Mouse (Mus musculus) kidney, embryonic 15.5 days (tissue): ENCODE results near the gene Rab3d. TPM values are rescaled to one million over a fixed set of nuclear protein-coding genes. Genes with fewer than 3 reads are reported as not detected.

Experiments
- ATAC-seq: fragments of 200-750 bp; cut with Nextera tagmentation; replicated peaks from 2 replicates; pipeline ENCODE4 v1.8.0; 2017; ENCODE audit warnings: moderate TSS enrichment; ENCODE audit not compliant: low FRiP score
- H3K27ac ChIP-seq: fragments of 300-500 bp; sonication (generic); 2 replicates; pipeline ENCODE4 v1.5.1; 2015; ENCODE audit warnings: mild to moderate bottlenecking, inconsistent platforms
- H3K27me3 ChIP-seq: fragments of 300-500 bp; sonication (generic); 2 replicates; pipeline ENCODE4 v1.6.1; 2015; ENCODE audit warnings: inconsistent platforms
- H3K36me3 ChIP-seq: fragments of 300-500 bp; sonication (generic); 2 replicates; pipeline ENCODE4 v1.6.1; 2015; ENCODE audit warnings: inconsistent platforms
- H3K4me1 ChIP-seq: fragments of 300-500 bp; sonication (generic); 2 replicates; pipeline ENCODE4 v1.6.1; 2015; ENCODE audit warnings: inconsistent platforms
- H3K4me2 ChIP-seq: fragments of 300-500 bp; sonication (generic); 2 replicates; pipeline ENCODE4 v1.6.1; 2015; ENCODE audit warnings: moderate library complexity, mild to moderate bottlenecking, inconsistent platforms
- H3K4me3 ChIP-seq: fragments of 300-500 bp; sonication (generic); replicated peaks from 2 replicates; pipeline ENCODE4 v1.5.1; 2015; ENCODE audit warnings: mild to moderate bottlenecking, inconsistent platforms
- H3K9ac ChIP-seq: fragments of 300-500 bp; sonication (generic); 2 replicates; pipeline ENCODE4 v1.6.1; 2015; ENCODE audit warnings: mild to moderate bottlenecking, inconsistent platforms
- H3K9me3 ChIP-seq: fragments of 300-500 bp; sonication (generic); replicated peaks from 2 replicates; pipeline ENCODE4 v1.6.1; 2016; ENCODE audit warnings: inconsistent platforms
- WGBS: fragments of 180-500 bp; shearing (Covaris S2); methylation state at CpG from one replicate; pipeline ENCODE4 v1.1.7; 2015; ENCODE audit warnings: mixed read lengths; 5-methylcytosine and 5-hydroxymethylcytosine counted together
- polyA plus RNA-seq: library from polyadenylated mRNA; unstranded; fragments of >200 nt; fragmentation: Nextera tagmentation; extraction: Ambion mirVana; gene quantifications from 2 replicates; pipeline ENCODE4 v1.2.1, GENCODE M21; 2015

The Rab3d gene
- polyA plus RNA-seq, result 11.0 and 11.3 TPM in 2 replicates

- Histone ChIP-seq H3K9ac (peak within 1 kb of the TSS; percentile 48), H3K4me3 (peak within 1 kb of the TSS; percentile 66), H3K4me1 (peaks cover 16% of the 10 kb centered on the region), H3K9me3 (no peaks in the 10 kb centered on the region), H3K27ac (no peak within 1 kb of the TSS; the same call in 1 of the 2 replicates), H3K4me2 (peak within 1 kb of the TSS; percentile 92), H3K36me3 (peaks cover 3% of the 10 kb centered on the region; the same call in 1 of the 2 replicates), H3K27me3 (peaks cover 21% of the 10 kb centered on the region; the same call in 1 of the 2 replicates)
- ATAC-seq, result peak; percentile 97
- WGBS, result under 1% methylated on average over 36 of the region's 36 CpGs
These were observed at the start of gene Rab3d for GRCm38 (mm10) chr9:21918035-21918592. Rab3d (minus strand) TSS chr9:21918192.

GRCm38 (mm10) chr9:21963417-21963816 is 45.4 kb upstream of the Rab3d start, which contains the start of gene Epor:
Epor (minus strand) TSS chr9:21963506.
- Histone ChIP-seq H3K9me3 (no peaks in the 10 kb centered on the region), H3K27ac (peak within 1 kb of the TSS; percentile 20; the same call in 1 of the 2 replicates), H3K36me3 (peaks cover 2% of the 10 kb centered on the region), H3K9ac (peak within 1 kb of the TSS; percentile 18), H3K4me3 (peak within 1 kb of the TSS; percentile 52), H3K4me2 (peak within 1 kb of the TSS; percentile 90), H3K27me3 (peaks cover 19% of the 10 kb centered on the region), H3K4me1 (peaks cover 49% of the 10 kb centered on the region)
- WGBS, result 2% methylated on average over 8 of the region's 8 CpGs
- ATAC-seq, result peak; percentile 69

GRCm38 (mm10) chr9:21962416-21963059 is 44.5 kb upstream of the Rab3d start:
- no peaks in the 10 kb centered on the region for H3K9me3 ChIP-seq
- 2% methylated on average over 34 of the region's 34 CpGs for WGBS
- H3K4me1 ChIP-seq, result peaks cover 49% of the 10 kb centered on the region
- peaks cover 10% of the 10 kb centered on the region for H3K36me3 ChIP-seq
- H3K27ac ChIP-seq, result peak overlapping the region; percentile 20; the same call in 1 of the 2 replicates
- H3K4me3 ChIP-seq, result peak overlapping the region; percentile 52
- H3K27me3 ChIP-seq, result peaks cover 15% of the 10 kb centered on the region
- peak overlapping the region; percentile 90 for H3K4me2 ChIP-seq
- H3K9ac ChIP-seq, result peak overlapping the region; percentile 18
- peak; percentile 85 for ATAC-seq

GRCm38 (mm10) chr9:21962010-21962409 is 44.0 kb upstream of the Rab3d start:
- 0% methylated on average over 15 of the region's 15 CpGs for WGBS
- Histone ChIP-seq H3K9me3 (no peaks in the 10 kb centered on the region), H3K36me3 (peaks cover 13% of the 10 kb centered on the region), H3K27ac (0 out of 2 replicates have a peak overlapping the region, but pooled peaks have one; percentile 20), H3K9ac (peak overlapping the region; percentile 25; the same call in 1 of the 2 replicates), H3K27me3 (peaks cover 15% of the 10 kb centered on the region), H3K4me3 (peak overlapping the region; percentile 52), H3K4me1 (peaks cover 49% of the 10 kb centered on the region), H3K4me2 (peak overlapping the region; percentile 90)
- no peak for ATAC-seq

- Histone ChIP-seq H3K4me3 (peak overlapping the region; percentile 52), H3K9ac (peak overlapping the region; percentile 25; the same call in 1 of the 2 replicates), H3K9me3 (no peaks in the 10 kb centered on the region), H3K36me3 (peaks cover 13% of the 10 kb centered on the region), H3K27me3 (peaks cover 15% of the 10 kb centered on the region), H3K27ac (no peak overlapping the region), H3K4me1 (peaks cover 53% of the 10 kb centered on the region), H3K4me2 (peak overlapping the region; percentile 90)
- 2% methylated on average over 35 of the region's 35 CpGs for WGBS
- no peak for ATAC-seq
These were observed 43.5 kb upstream of the Rab3d start for GRCm38 (mm10) chr9:21961366-21961980.

GRCm38 (mm10) chr9:21960558-21961208 is 42.7 kb upstream of the Rab3d start:
- peaks cover 56% of the 10 kb centered on the region for H3K4me1 ChIP-seq
- peak overlapping the region; percentile 56 for H3K27ac ChIP-seq
- no peak overlapping the region for H3K9ac ChIP-seq
- peaks cover 15% of the 10 kb centered on the region for H3K27me3 ChIP-seq
- H3K4me3 ChIP-seq, result peak overlapping the region; percentile 52
- WGBS, result 13% methylated on average over 26 of the region's 26 CpGs
- peak overlapping the region; percentile 90 for H3K4me2 ChIP-seq
- H3K9me3 ChIP-seq, result no peaks in the 10 kb centered on the region
- no peak for ATAC-seq
- peaks cover 13% of the 10 kb centered on the region for H3K36me3 ChIP-seq

- H3K27ac ChIP-seq, result peak overlapping the region; percentile 56
These were observed 42.1 kb upstream of the Rab3d start for GRCm38 (mm10) chr9:21960135-21960534.

GRCm38 (mm10) chr9:21959244-21959643 is 41.3 kb upstream of the Rab3d start:
- Histone ChIP-seq H3K9ac (no peak overlapping the region), H3K9me3 (no peaks in the 10 kb centered on the region), H3K4me2 (no peak overlapping the region), H3K4me3 (no peak overlapping the region), H3K4me1 (peaks cover 56% of the 10 kb centered on the region), H3K36me3 (peaks cover 13% of the 10 kb centered on the region), H3K27ac (peak overlapping the region; percentile 10; the same call in 1 of the 2 replicates), H3K27me3 (peaks cover 15% of the 10 kb centered on the region)
- 87% methylated on average over 7 of the region's 7 CpGs for WGBS
- no peak for ATAC-seq

More at GRCm38 (mm10) chr9:21960135-21960534, 42.1 kb upstream of the Rab3d start:
- H3K36me3 ChIP-seq, result peaks cover 13% of the 10 kb centered on the region
- WGBS, result 38% methylated on average over 9 of the region's 9 CpGs
- H3K4me2 ChIP-seq, result peak overlapping the region; percentile 90
- H3K9ac ChIP-seq, result no peak overlapping the region
- H3K9me3 ChIP-seq, result no peaks in the 10 kb centered on the region
- H3K4me3 ChIP-seq, result peak overlapping the region; percentile 52; the same call in 1 of the 2 replicates
- peaks cover 15% of the 10 kb centered on the region for H3K27me3 ChIP-seq
- no peak for ATAC-seq
- H3K4me1 ChIP-seq, result peaks cover 56% of the 10 kb centered on the region

GRCm38 (mm10) chr9:21958372-21958771 is 40.4 kb upstream of the Rab3d start:
- Histone ChIP-seq H3K4me1 (peaks cover 50% of the 10 kb centered on the region), H3K27ac (no peak overlapping the region), H3K9me3 (no peaks in the 10 kb centered on the region), H3K9ac (no peak overlapping the region), H3K4me2 (no peak overlapping the region), H3K36me3 (peaks cover 13% of the 10 kb centered on the region), H3K27me3 (peaks cover 15% of the 10 kb centered on the region), H3K4me3 (no peak overlapping the region)
- 78% methylated on average over 5 of the region's 5 CpGs for WGBS
- no peak for ATAC-seq

- WGBS, result under 1% methylated on average over 54 of the region's 54 CpGs
- peak within 1 kb of the TSS; percentile 65 for H3K4me3 ChIP-seq
- H3K9ac ChIP-seq, result peak within 1 kb of the TSS; percentile 71
- H3K4me1 ChIP-seq, result peaks cover 23% of the 10 kb centered on the region
- H3K9me3 ChIP-seq, result 0 out of 2 replicates have a peak, but pooled peaks cover 4% of the 10 kb centered on the region
- peaks cover 4% of the 10 kb centered on the region for H3K27me3 ChIP-seq
- H3K36me3 ChIP-seq, result peaks cover 13% of the 10 kb centered on the region
- H3K27ac ChIP-seq, result peak within 1 kb of the TSS; percentile 92
- H3K4me2 ChIP-seq, result peak within 1 kb of the TSS; percentile 77
- peak; percentile 98 for ATAC-seq
These were observed 37.7 kb upstream of the Rab3d start, which contains the start of gene Swsap1 for GRCm38 (mm10) chr9:21955570-21956281. Swsap1 (plus strand) TSS chr9:21955755.

GRCm38 (mm10) chr9:21955225-21955569 is 37.2 kb upstream of the Rab3d start:
- 3% methylated on average over 18 of the region's 18 CpGs for WGBS
- Histone ChIP-seq H3K9ac (peak overlapping the region; percentile 71), H3K27ac (peak overlapping the region; percentile 92), H3K27me3 (no peaks in the 10 kb centered on the region), H3K4me3 (peak overlapping the region; percentile 65), H3K36me3 (peaks cover 13% of the 10 kb centered on the region), H3K9me3 (0 out of 2 replicates have a peak, but pooled peaks cover 4% of the 10 kb centered on the region), H3K4me1 (peaks cover 18% of the 10 kb centered on the region), H3K4me2 (peak overlapping the region; percentile 77)
- ATAC-seq, result peak; percentile 76
